Mouse (Mus musculus) stomach, postnatal 0 days (tissue): Measurements from ENCODE around the gene Dip2b. TPM values are rescaled to one million over a fixed set of nuclear protein-coding genes. Genes with fewer than 3 reads are reported as not detected.

Source experiments
- ATAC-seq: fragments of 200-750 bp; cut with Nextera tagmentation; 2 replicates; pipeline ENCODE4 v1.8.0; 2017; ENCODE audit not compliant: low FRiP score, low TSS enrichment
- DNase-seq: peaks from one replicate; pipeline ENCODE4 v3.0.0-alpha.2; 2016; ENCODE audit warnings: low spot score
- H3K27ac ChIP-seq: fragments of 300-500 bp; sonication (generic); replicated peaks from 2 replicates; pipeline ENCODE4 v1.5.1; 2014; ENCODE audit warnings: mild to moderate bottlenecking, control low read depth
- H3K27me3 ChIP-seq: fragments of 300-500 bp; sonication (generic); 2 replicates; pipeline ENCODE4 v1.6.1; 2014; ENCODE audit warnings: low read length; ENCODE audit not compliant: control insufficient read depth, insufficient read depth
- H3K36me3 ChIP-seq: fragments of 300-500 bp; sonication (generic); 2 replicates; pipeline ENCODE4 v1.6.1; 2014; ENCODE audit warnings: low read length, mixed read lengths; ENCODE audit not compliant: control insufficient read depth, insufficient read depth
- H3K4me1 ChIP-seq: fragments of 300-500 bp; sonication (generic); replicated peaks from 2 replicates; pipeline ENCODE4 v1.6.1; 2014; ENCODE audit warnings: antibody characterized with exemption; ENCODE audit not compliant: control insufficient read depth, insufficient read depth
- H3K4me2 ChIP-seq: fragments of 300-500 bp; sonication (generic); replicated peaks from 2 replicates; pipeline ENCODE4 v1.6.1; 2014; ENCODE audit warnings: low read depth, mild to moderate bottlenecking, control low read depth, moderate library complexity
- H3K4me3 ChIP-seq: fragments of 300-500 bp; sonication (generic); 2 replicates; pipeline ENCODE4 v1.5.1; 2014; ENCODE audit warnings: low read depth, low read length, control low read depth
- H3K9ac ChIP-seq: fragments of 300-500 bp; sonication (generic); 2 replicates; pipeline ENCODE4 v1.6.1; 2014; ENCODE audit warnings: mild to moderate bottlenecking, low read length, control low read depth, mixed read lengths
- H3K9me3 ChIP-seq: fragments of 300-500 bp; sonication (generic); 2 replicates; pipeline ENCODE4 v1.6.1; 2016; ENCODE audit warnings: low read length; ENCODE audit not compliant: control insufficient read depth
- CTCF ChIP-seq: IDR thresholded peaks from 2 replicates; pipeline ENCODE4 v1.5.1; 2016; ENCODE audit warnings: antibody characterized with exemption, low read depth, mild to moderate bottlenecking, moderate library complexity
- EP300 ChIP-seq: optimal IDR thresholded peaks from 2 replicates; pipeline ENCODE3; 2016; ENCODE audit warnings: antibody characterized with exemption
- WGBS: fragments of 180-500 bp; shearing (Covaris S2); extraction: QIAGEN DNeasy Blood & Tissue Kit; methylation state at CpG from one replicate; pipeline ENCODE4 v1.1.7; 2014; 5-methylcytosine and 5-hydroxymethylcytosine counted together
- polyA plus RNA-seq: library from polyadenylated mRNA; unstranded; fragments of >200 nt; fragmentation: Nextera tagmentation; extraction: Ambion mirVana; gene quantifications from 2 replicates; pipeline ENCODE4 v1.2.1, GENCODE M21; 2015

The Dip2b gene
- polyA plus RNA-seq, 1 experiment from 2014 or later, result 5.2 TPM

GRCm38 (mm10) chr15:100188962-100189404, 150.5 kb downstream of the Dip2b start:
- DNase-seq (peak; percentile 33), ATAC-seq (peak; percentile 31)
- peaks cover 18% of the 10 kb centered on the region; the same call in 1 of the 2 replicates for H3K36me3 ChIP-seq
- 23% methylated on average over 14 of the region's 14 CpGs for WGBS
- H3K9ac ChIP-seq, result no peak overlapping the region
- H3K27ac ChIP-seq, result 0 out of 2 replicates have a peak overlapping the region, but pooled peaks have one; percentile 25
- H3K4me1 ChIP-seq, result no peaks in the 10 kb centered on the region
- no peak for TF ChIP-seq CTCF
- no peak for TF ChIP-seq EP300
- no peak overlapping the region for H3K4me3 ChIP-seq
- no peaks in the 10 kb centered on the region for H3K27me3 ChIP-seq
- no peaks in the 10 kb centered on the region for H3K9me3 ChIP-seq
- no peak overlapping the region for H3K4me2 ChIP-seq

DNA sequence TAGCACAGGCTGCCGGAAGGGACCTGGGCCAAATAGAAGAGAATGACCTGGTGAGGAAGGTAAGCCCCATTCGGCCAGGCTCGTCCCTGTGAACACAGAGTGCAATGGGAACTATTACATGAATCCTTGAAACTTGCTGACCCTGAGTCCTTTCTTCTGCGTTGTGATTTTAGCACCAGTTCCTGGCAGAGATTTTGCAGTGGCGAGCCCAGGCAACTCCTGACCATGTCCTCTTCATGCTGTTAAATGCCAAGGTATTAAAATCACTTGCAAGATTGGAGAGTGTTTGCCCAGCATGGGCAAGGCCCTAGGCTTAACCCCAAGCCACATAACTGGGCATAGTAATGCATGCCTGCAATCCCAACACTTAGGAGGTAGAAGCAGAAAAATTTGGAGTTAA, 151.6 kb downstream of the Dip2b start:
- no peaks in the 10 kb centered on the region for H3K9me3 ChIP-seq
- no peaks in the 10 kb centered on the region for H3K27me3 ChIP-seq
- DNase-seq (no peak), ATAC-seq (no peak)
- H3K36me3 ChIP-seq, result peaks cover 20% of the 10 kb centered on the region; the same call in 1 of the 2 replicates
- WGBS, result 68% methylated on average over 5 of the region's 5 CpGs
- H3K4me2 ChIP-seq, result no peak overlapping the region
- H3K4me3 ChIP-seq, result no peak overlapping the region
- H3K4me1 ChIP-seq, result no peaks in the 10 kb centered on the region
- no peak overlapping the region for H3K9ac ChIP-seq
- 0 out of 2 replicates have a peak overlapping the region, but pooled peaks have one; percentile 8 for H3K27ac ChIP-seq
- TF ChIP-seq CTCF, result no peak
- no peak for TF ChIP-seq EP300

DNA sequence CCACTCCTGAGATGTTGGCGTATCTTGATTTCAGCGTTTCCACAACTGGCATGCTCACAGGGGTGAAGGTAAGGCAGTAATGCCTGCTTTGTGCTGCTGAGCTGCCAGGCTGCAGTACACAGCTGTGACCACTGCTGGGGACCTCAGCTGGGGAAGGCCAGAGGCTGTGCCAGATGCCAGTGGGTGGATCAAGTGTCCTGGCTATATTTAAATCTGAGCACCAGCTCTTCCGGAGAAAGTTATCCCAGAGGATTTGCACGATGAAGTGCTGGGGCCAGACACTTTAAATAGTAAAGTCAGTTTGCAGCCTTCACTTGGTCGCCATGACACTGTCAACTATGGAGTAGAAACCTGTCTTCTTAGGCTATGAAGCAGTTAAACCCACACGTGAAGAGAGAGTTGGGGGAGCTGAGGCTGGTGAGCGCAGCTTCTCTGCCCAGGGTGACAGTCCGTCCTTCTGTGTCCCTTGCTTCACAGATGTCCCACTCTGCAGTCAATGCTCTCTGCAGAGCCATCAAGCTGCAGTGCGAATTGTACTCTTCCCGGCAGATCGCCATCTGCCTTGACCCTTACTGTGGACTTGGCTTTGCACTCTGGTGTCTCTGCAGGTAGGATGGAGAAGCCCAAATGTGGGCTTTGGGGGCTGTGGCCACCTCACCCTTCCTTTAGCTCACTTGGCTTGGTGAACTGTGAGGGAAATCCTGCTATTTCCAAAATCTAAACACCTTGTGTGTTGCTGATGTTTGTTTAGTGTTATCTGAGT, 160.7 kb downstream of the Dip2b start:
- Histone ChIP-seq H3K4me3 (no peak overlapping the region), H3K4me1 (no peaks in the 10 kb centered on the region), H3K36me3 (peaks cover 14% of the 10 kb centered on the region; the same call in 1 of the 2 replicates), H3K9ac (no peak overlapping the region), H3K27ac (0 out of 2 replicates have a peak overlapping the region, but pooled peaks have one; percentile 24), H3K27me3 (no peaks in the 10 kb centered on the region), H3K4me2 (no peak overlapping the region), H3K9me3 (no peaks in the 10 kb centered on the region)
- DNase-seq (no peak), ATAC-seq (peak; percentile 56)
- 85% methylated on average over 11 of the region's 11 CpGs for WGBS
- TF ChIP-seq EP300 (no peak), CTCF (peak; percentile 44)

DNA sequence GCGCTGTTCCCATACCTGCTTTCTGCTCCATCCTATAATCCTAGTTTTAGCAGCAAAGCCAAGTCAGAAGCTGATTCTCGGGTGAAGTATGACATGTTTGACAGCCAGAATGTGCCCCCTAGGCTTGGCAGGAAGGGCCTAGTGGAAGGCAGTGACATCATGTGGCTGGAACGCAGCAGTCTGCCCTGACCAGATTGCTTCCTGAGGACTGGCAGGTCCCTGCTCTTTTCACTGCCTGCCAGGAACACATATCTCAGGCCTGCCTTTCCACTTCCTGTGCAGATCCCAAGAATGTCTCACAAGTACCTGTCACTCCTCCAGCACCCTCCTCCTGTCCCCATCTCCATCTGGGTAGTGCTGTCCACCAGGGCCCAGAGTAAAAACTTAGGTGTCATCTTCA, 161.3 kb downstream of the Dip2b start:
- WGBS, result 58% methylated on average over 3 of the region's 3 CpGs
- H3K27ac ChIP-seq, result no peak overlapping the region
- H3K4me2 ChIP-seq, result no peak overlapping the region
- no peaks in the 10 kb centered on the region for H3K9me3 ChIP-seq
- no peak for DNase-seq
- no peak overlapping the region for H3K9ac ChIP-seq
- H3K4me3 ChIP-seq, result no peak overlapping the region
- peak; percentile 30 for TF ChIP-seq CTCF
- no peak for TF ChIP-seq EP300
- no peaks in the 10 kb centered on the region for H3K27me3 ChIP-seq
- no peak for ATAC-seq
- no peaks in the 10 kb centered on the region for H3K4me1 ChIP-seq
- peaks cover 15% of the 10 kb centered on the region; the same call in 1 of the 2 replicates for H3K36me3 ChIP-seq

DNA sequence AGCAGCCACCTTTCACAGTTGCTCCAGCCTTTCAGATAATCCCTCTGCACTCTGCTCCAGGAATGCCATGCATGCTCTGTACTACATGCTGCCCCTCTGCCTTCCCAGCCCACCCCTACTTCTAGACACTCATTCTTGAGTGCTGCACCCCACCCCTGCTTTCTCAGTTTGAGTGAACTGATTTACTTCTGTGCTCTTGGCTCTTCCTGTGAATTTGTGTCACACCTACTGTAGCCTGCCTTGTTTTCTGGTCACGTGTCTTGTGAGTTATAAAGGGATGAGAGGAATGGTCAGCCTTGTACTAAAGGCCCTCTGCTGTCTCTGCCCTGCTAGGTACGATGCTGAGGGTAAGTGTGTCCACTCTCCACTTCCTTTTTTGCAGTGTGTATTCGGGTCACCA, 163.3 kb downstream of the Dip2b start:
- Histone ChIP-seq H3K4me2 (no peak overlapping the region), H3K36me3 (peaks cover 19% of the 10 kb centered on the region; the same call in 1 of the 2 replicates), H3K27me3 (no peaks in the 10 kb centered on the region), H3K27ac (no peak overlapping the region), H3K4me1 (no peaks in the 10 kb centered on the region), H3K9me3 (no peaks in the 10 kb centered on the region), H3K4me3 (no peak overlapping the region), H3K9ac (no peak overlapping the region)
- ATAC-seq (no peak), DNase-seq (no peak)
- TF ChIP-seq EP300 (no peak), CTCF (no peak)
- 89% methylated on average over 3 of the region's 3 CpGs for WGBS

DNA sequence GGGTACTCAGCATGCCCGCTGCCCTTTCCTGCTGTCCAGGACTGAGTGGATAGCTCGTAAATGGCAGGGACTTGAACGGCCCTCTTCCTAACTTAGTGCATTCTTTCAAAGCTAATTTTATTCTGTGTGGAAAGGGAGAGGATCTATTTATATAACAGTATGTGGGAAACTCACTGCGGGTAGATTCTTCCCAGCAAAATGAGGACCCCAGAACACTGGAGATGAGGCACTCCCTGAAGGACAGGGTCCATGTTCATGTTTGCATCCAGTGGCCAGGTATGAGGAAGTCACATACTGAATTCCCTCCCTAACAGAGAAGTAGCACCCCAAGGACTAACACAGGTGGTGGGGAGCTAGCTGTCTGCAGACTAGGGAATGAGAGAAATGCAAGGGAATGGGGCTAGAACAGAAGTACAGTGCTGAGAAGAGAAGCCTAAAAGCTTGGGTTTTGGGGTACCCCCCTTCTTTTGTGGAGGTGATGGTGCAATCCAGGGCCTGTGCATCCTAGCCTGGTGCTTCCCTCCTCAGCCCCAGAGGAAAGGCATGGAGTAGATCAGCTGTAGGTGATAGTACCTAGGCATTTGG, 164.1 kb downstream of the Dip2b start:
- Histone ChIP-seq H3K27me3 (no peaks in the 10 kb centered on the region), H3K27ac (no peak overlapping the region), H3K4me2 (no peak overlapping the region), H3K4me3 (no peak overlapping the region), H3K4me1 (no peaks in the 10 kb centered on the region), H3K9me3 (no peaks in the 10 kb centered on the region), H3K36me3 (peaks cover 19% of the 10 kb centered on the region; the same call in 1 of the 2 replicates), H3K9ac (no peak overlapping the region)
- ATAC-seq (no peak), DNase-seq (no peak)
- 77% methylated on average over 4 of the region's 4 CpGs for WGBS
- no peak for TF ChIP-seq CTCF
